Mouse (Mus musculus) forebrain, postnatal 0 days (tissue): ENCODE measurements around the gene Sbp. TPM values are rescaled to one million over a fixed set of nuclear protein-coding genes. Genes with fewer than 3 reads are reported as not detected.
A peak's percentile ranks its signal among the peaks of the same experiment; 100 is the strongest.

Experiments used
- ATAC-seq: fragments of 200-750 bp; cut with Nextera tagmentation; 2 replicates; pipeline ENCODE4 v1.8.0; 2017; ENCODE audit warnings: mild to moderate bottlenecking, moderate library complexity
- DNase-seq: peaks from one replicate; pipeline ENCODE4 v3.0.0-alpha.2; 2015
- H3K27ac ChIP-seq: fragments of 300-500 bp; sonication (generic); 2 replicates; pipeline ENCODE4 v1.5.1; 2014; ENCODE audit warnings: low read depth, mild to moderate bottlenecking, antibody characterized with exemption, low read length, moderate library complexity, mixed read lengths
- H3K27me3 ChIP-seq: fragments of 300-500 bp; sonication (generic); 2 replicates; pipeline ENCODE4 v1.6.1; 2014; ENCODE audit warnings: mild to moderate bottlenecking, low read length, mixed read lengths; ENCODE audit not compliant: insufficient read depth
- H3K36me3 ChIP-seq: fragments of 300-500 bp; sonication (generic); 2 replicates; pipeline ENCODE4 v1.6.1; 2014; ENCODE audit warnings: mild to moderate bottlenecking, moderate library complexity; ENCODE audit not compliant: insufficient read depth
- H3K4me1 ChIP-seq: fragments of 300-500 bp; sonication (generic); 2 replicates; pipeline ENCODE4 v1.6.1; 2014; ENCODE audit warnings: antibody characterized with exemption; ENCODE audit not compliant: insufficient read depth
- H3K4me2 ChIP-seq: fragments of 300-500 bp; sonication (generic); 2 replicates; pipeline ENCODE4 v1.6.1; 2014; ENCODE audit warnings: low read depth, mild to moderate bottlenecking, moderate library complexity
- H3K4me3 ChIP-seq: fragments of 300-500 bp; sonication (generic); 2 replicates; pipeline ENCODE4 v1.5.1; 2014; ENCODE audit warnings: low read depth, low read length, mixed read lengths
- H3K9ac ChIP-seq: fragments of 300-500 bp; sonication (generic); 2 replicates; pipeline ENCODE4 v1.6.1; 2014; ENCODE audit warnings: mild to moderate bottlenecking
- H3K9me3 ChIP-seq: fragments of 300-500 bp; sonication (generic); 2 replicates; pipeline ENCODE4 v1.6.1; 2016; ENCODE audit warnings: low read length
- CTCF ChIP-seq: sonication (generic); IDR thresholded peaks from 2 replicates; pipeline ENCODE4 v1.5.1; 2016; ENCODE audit warnings: antibody characterized with exemption, control low read depth, low read depth
- WGBS: fragments of 180-500 bp; shearing (Covaris S2); extraction: QIAGEN DNeasy Blood & Tissue Kit; methylation state at CpG from one replicate; pipeline ENCODE4 v1.1.7; 2014; 5-methylcytosine and 5-hydroxymethylcytosine counted together
- polyA plus RNA-seq: library from polyadenylated mRNA; unstranded; fragments of >200 nt; fragmentation: Nextera tagmentation; extraction: Ambion mirVana; gene quantifications from 2 replicates; pipeline ENCODE4 v1.2.1, GENCODE M21; 2015
- total RNA-seq: library from RNA; depleted of rRNA; stranded (reverse); fragments of >200 nt; gene quantifications from 2 replicates; pipeline ENCODE4 v1.2.3, GENCODE M21; 2014

The Sbp gene
- total and polyA plus RNA-seq, 2 experiments from 2014 or later, result not detected

DNA sequence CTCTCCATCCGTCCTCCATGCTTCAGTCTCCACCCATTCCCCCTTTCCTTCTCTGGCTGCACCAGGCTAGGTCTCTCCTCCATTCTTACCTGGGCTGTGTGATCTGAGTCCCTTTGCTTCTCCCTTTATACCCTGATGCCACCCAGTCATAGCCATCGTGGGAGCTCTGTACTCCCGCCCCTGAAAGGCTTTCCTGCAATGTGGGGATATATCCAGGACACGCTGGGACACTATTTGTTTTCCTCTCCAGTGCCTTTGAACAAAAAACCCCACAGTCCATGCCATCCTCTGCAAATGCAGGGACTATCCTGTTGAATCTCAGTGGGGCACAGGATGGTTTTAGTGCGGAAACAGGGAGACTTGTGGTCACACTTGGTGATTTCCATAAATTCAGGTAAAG is 13.7 kb downstream of the Sbp start, which contains the start of gene Sbpl:
Sbpl (minus strand) TSS at position 101 of the 400 bp plus-strand sequence.
- 78% methylated on average over 5 of the region's 5 CpGs for WGBS
- H3K9me3 ChIP-seq, result no peaks in the 10 kb centered on the region

DNA sequence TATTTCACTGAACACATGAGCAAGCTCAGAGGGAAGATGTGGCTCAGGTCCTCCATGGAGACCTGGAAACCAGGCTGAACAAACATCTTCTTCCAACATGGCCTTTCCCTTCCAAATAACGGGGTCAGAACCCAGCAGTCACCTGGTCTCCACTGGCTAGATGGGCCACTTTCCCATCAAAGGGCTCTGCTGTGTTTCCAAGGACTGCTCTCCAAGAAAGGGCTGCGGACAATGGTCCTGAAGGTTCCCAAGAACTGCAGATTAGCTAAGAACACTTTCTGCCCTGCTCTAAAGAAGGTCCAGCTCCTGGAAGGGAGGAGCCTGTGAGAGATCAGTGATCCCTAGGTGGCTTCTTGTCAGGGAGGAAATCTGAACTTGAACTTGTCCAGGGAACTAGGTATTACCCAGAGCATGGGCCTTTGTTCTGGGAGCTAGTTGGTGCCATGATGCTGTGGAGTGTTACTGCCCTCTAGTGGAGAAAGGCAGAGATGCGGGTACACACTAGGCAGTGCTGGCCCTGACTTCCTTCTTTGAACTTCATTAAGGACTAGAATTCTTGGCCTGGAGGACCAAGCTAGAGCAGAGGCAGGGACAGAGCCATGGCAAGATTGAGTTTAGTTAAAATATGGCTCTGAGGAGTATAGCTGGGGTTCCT is 18.7 kb downstream of the Sbp start:
- Histone ChIP-seq H3K4me2 (no peak overlapping the region), H3K4me3 (no peak overlapping the region), H3K9ac (no peak overlapping the region), H3K9me3 (no peaks in the 10 kb centered on the region), H3K36me3 (no peaks in the 10 kb centered on the region), H3K27me3 (no peaks in the 10 kb centered on the region), H3K4me1 (no peaks in the 10 kb centered on the region), H3K27ac (no peak overlapping the region)
- TF ChIP-seq CTCF, result peak; percentile 99
- DNase-seq (peak; percentile 89), ATAC-seq (peak; percentile 98)
- WGBS, result 38% methylated on average over 3 of the region's 3 CpGs

More for the DNA sequence above, 13.7 kb downstream of the Sbp start, which contains the start of gene Sbpl:
- TF ChIP-seq CTCF, result no peak
- no peak within 1 kb of the TSS for H3K4me3 ChIP-seq
- no peaks in the 10 kb centered on the region for H3K27me3 ChIP-seq
- no peak for ATAC-seq
- no peaks in the 10 kb centered on the region for H3K4me1 ChIP-seq
- no peaks in the 10 kb centered on the region for H3K36me3 ChIP-seq
- H3K9ac ChIP-seq, result no peak within 1 kb of the TSS
- no peak within 1 kb of the TSS for H3K4me2 ChIP-seq
- no peak within 1 kb of the TSS for H3K27ac ChIP-seq
- no peak for DNase-seq

DNA sequence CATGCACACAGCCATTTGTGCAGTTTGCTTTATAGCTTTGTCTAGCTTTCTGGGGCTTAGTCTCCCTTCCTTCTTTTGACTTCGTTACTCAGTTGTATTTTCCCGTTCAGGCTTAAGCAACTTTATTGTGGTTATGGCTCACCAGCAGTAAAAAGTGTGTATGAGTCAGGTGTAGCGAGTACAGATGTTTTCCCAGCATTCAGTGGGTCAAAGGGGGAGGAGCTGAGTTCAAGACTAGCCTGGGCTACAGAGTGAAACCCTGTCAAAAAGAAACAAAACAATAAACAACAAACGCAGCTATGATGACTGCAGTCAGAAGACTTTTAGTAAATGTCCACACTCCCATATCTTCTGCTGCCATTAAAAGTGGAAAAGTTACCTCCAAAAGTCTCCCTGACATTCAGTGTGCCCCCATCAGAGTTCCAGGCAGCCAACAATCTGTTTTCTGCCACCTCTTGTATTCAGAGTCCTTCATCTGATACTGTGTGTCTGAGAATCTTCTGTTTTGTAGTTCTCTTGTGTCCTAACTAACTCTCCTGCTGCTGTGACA is 20.2 kb downstream of the Sbp start:
- H3K9ac ChIP-seq, result no peak overlapping the region
- H3K4me3 ChIP-seq, result no peak overlapping the region
- H3K36me3 ChIP-seq, result no peaks in the 10 kb centered on the region
- H3K9me3 ChIP-seq, result no peaks in the 10 kb centered on the region
- WGBS, result 30% methylated on average over 4 of the region's 4 CpGs
- H3K27me3 ChIP-seq, result no peaks in the 10 kb centered on the region
- no peak overlapping the region for H3K27ac ChIP-seq
- no peak overlapping the region for H3K4me2 ChIP-seq
- no peaks in the 10 kb centered on the region for H3K4me1 ChIP-seq
- TF ChIP-seq CTCF, result no peak
- no peak for ATAC-seq
- DNase-seq, result no peak

DNA sequence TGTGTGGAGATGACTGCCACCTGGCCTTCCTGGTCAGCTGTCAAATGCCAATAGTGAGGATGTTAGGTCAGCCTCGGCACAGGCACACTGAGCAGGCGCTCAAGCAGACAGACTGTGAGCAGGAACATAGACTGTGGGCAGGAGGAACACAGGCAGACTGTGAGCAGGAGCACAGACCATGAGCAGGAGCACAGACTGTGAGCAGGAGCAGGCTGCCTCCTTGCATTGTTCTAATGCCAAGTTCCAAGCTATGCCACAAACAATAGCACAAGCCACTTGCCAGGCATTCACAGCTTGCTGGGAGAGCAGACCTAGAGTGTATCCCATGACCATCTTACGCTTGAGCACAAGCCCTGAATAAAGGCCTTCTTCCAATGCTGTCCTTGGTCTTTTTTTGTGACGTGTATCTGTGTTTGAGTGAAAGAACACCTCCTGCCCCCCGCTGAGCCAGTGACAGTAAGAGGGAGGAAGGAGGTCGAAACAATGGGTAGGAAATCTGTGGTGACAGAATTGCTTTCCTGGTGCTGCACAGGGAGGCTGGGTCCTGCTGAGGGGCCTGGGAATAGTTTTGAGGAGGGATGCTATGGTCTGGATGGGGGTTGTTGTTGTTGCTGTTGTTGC is 24.4 kb downstream of the Sbp start:
- Histone ChIP-seq H3K9ac (no peak overlapping the region), H3K4me1 (no peaks in the 10 kb centered on the region), H3K4me2 (no peak overlapping the region), H3K27ac (no peak overlapping the region), H3K9me3 (no peaks in the 10 kb centered on the region), H3K27me3 (no peaks in the 10 kb centered on the region), H3K36me3 (no peaks in the 10 kb centered on the region), H3K4me3 (no peak overlapping the region)
- 31% methylated on average over 6 of the region's 6 CpGs for WGBS
- ATAC-seq, result peak; percentile 55
- DNase-seq, result no peak
- no peak for TF ChIP-seq CTCF

DNA sequence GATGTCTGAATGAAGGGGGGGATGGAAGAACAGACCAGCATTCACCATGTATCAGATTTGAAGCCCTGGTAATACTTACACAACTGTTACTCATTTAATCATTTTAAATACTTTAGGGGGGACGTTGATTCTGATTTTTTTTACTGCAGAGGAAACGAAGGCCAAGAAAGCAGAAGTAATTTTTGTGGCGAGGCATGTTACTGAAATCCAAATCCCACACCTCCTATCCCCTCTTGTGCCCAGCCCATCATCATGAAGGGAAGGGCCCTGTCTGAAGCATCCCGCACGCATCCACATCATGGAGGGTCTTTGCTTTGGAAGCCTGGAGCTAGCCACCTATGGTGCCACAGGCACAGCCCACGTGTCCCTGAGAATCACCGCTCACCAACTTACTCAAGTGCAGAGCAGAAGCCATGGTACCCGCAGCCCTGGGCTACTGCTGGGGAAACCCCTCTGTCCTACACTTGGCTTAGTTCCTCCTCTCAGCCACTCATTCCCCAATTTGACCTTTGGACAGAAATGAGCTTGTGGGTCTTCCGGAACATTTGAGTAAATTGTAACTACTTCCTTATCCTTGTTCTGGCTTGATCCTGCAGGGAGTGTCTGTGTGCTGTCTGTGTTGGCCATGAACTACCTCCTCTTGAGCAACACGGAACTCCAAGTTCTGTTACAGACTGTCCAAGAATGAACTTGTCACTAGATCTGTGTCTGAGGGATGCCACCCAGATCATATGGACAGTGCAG is 25.4 kb downstream of the Sbp start:
- Histone ChIP-seq H3K4me1 (no peaks in the 10 kb centered on the region), H3K9me3 (no peaks in the 10 kb centered on the region), H3K9ac (no peak overlapping the region), H3K27me3 (no peaks in the 10 kb centered on the region), H3K27ac (no peak overlapping the region), H3K4me3 (no peak overlapping the region), H3K36me3 (no peaks in the 10 kb centered on the region), H3K4me2 (no peak overlapping the region)
- ATAC-seq (no peak), DNase-seq (no peak)
- 93% methylated on average over 10 of the region's 10 CpGs for WGBS
- TF ChIP-seq CTCF, result no peak

DNA sequence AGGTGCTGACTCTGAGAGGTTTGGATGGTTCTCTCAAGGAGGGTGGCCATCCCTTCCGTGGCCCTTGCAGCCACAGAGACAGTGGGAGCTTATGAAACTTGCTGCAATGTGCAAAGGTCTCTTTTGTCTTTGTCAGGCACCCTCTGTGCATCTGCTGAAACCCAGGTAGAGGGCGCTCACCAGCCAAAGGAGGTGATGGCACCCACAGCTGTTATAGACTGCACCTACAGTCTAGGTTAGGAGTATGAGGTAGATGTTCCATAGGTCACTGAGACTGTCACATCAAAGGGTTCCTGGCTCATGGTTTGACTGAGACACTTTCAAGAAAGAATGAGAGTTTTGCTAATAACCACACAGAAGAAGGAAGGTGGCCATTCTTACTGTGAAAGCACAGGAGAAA is 27.3 kb downstream of the Sbp start:
- no peaks in the 10 kb centered on the region for H3K36me3 ChIP-seq
- TF ChIP-seq CTCF, result 0 out of 2 replicates have a peak, but pooled peaks have one; percentile 11
- no peak overlapping the region for H3K27ac ChIP-seq
- DNase-seq (no peak), ATAC-seq (no peak)
- WGBS, result 56% methylated on average over 2 of the region's 2 CpGs
- no peaks in the 10 kb centered on the region for H3K9me3 ChIP-seq
- H3K27me3 ChIP-seq, result no peaks in the 10 kb centered on the region
- H3K4me2 ChIP-seq, result no peak overlapping the region
- H3K4me3 ChIP-seq, result no peak overlapping the region
- H3K9ac ChIP-seq, result no peak overlapping the region
- H3K4me1 ChIP-seq, result no peaks in the 10 kb centered on the region
